Mouse (Mus musculus): Measurements from ENCODE around the gene Fam163a. TPM values are rescaled to one million over a fixed set of nuclear protein-coding genes. Genes with fewer than 3 reads are reported as not detected.

The Fam163a gene
- total and polyA plus RNA-seq, 3 experiments, result 0.11 TPM; not detected in 2

GRCm38 (mm10) chr1:156211809-156212317, 7.0 kb upstream of the Fam163a start:
- TF ChIP-seq GATA1 (IDR thresholded peaks at IDR 0.05; ENCODE audit: borderline replicate concordance, low read length) (no peak), GATA2 (IDR thresholded peaks at IDR 0.05; ENCODE audit: borderline replicate concordance, low read depth, low read length) (no peak), POLR2AphosphoS5 (IDR thresholded peaks at IDR 0.05; ENCODE audit: insufficient replicate concordance, low read depth, low read length) (no peak), CTCF (IDR thresholded peaks at IDR 0.05; ENCODE audit: low read depth, low read length) (no peak), TAL1 (conservative IDR thresholded peaks at IDR 0.05; ENCODE audit: low read depth, low read length) (no peak)
- H3K4me3 ChIP-seq (ENCODE audit: low read depth, low read length), result no peak overlapping the region
- no peaks in the 10 kb centered on the region for H3K9me3 ChIP-seq (replicated peaks)
- no peaks in the 10 kb centered on the region for H3K27me3 ChIP-seq (ENCODE audit: insufficient read depth, low read length)
- ATAC-seq (ENCODE audit: extremely low read depth, insufficient number of reproducible peaks, low FRiP score, poor library complexity, severe bottlenecking), result no peak
- H3K36me3 ChIP-seq (replicated peaks), result no peaks in the 10 kb centered on the region
- H3K4me1 ChIP-seq (ENCODE audit: insufficient read depth, low read depth, low read length), result peaks cover 21% of the 10 kb centered on the region
- DNase-seq (ENCODE audit: low spot score), result no peak

GRCm38 (mm10) chr1:156205164-156205563, 338 bp upstream of the Fam163a start:
- no peaks in the 10 kb centered on the region for H3K4me1 ChIP-seq (ENCODE audit: insufficient read depth, low read depth, low read length)
- no peak overlapping the region for H3K4me3 ChIP-seq (ENCODE audit: low read depth, low read length)
- H3K27me3 ChIP-seq (ENCODE audit: insufficient read depth, low read length), result peaks cover 21% of the 10 kb centered on the region
- H3K36me3 ChIP-seq (replicated peaks), result no peaks in the 10 kb centered on the region
- no peak for TF ChIP-seq GATA1 (IDR thresholded peaks at IDR 0.05; ENCODE audit: borderline replicate concordance, low read length)
- no peak for TF ChIP-seq GATA2 (IDR thresholded peaks at IDR 0.05; ENCODE audit: borderline replicate concordance, low read depth, low read length)
- H3K9me3 ChIP-seq (replicated peaks), result peaks cover 3% of the 10 kb centered on the region
- ATAC-seq (ENCODE audit: extremely low read depth, insufficient number of reproducible peaks, low FRiP score, poor library complexity, severe bottlenecking), result no peak
- no peak for DNase-seq (ENCODE audit: low spot score)

- no peak for TF ChIP-seq CTCF (IDR thresholded peaks at IDR 0.05; ENCODE audit: low read depth, low read length)
- no peak for TF ChIP-seq TAL1 (conservative IDR thresholded peaks at IDR 0.05; ENCODE audit: low read depth, low read length)
- TF ChIP-seq POLR2AphosphoS5 (IDR thresholded peaks at IDR 0.05; ENCODE audit: insufficient replicate concordance, low read depth, low read length), result no peak
- no peak for TF ChIP-seq GATA1 (IDR thresholded peaks at IDR 0.05; ENCODE audit: borderline replicate concordance, low read length)
- TF ChIP-seq GATA2 (IDR thresholded peaks at IDR 0.05; ENCODE audit: borderline replicate concordance, low read depth, low read length), result no peak
- Histone ChIP-seq H3K9me3 (replicated peaks) (peaks cover 3% of the 10 kb centered on the region), H3K4me3 (ENCODE audit: low read depth, low read length) (no peak overlapping the region), H3K36me3 (replicated peaks) (no peaks in the 10 kb centered on the region), H3K4me1 (ENCODE audit: insufficient read depth, low read depth, low read length) (no peaks in the 10 kb centered on the region), H3K27me3 (ENCODE audit: insufficient read depth, low read length) (peaks cover 25% of the 10 kb centered on the region)
- DNase-seq (ENCODE audit: low spot score) (no peak), ATAC-seq (ENCODE audit: extremely low read depth, insufficient number of reproducible peaks, low FRiP score, poor library complexity, severe bottlenecking) (no peak)
These were observed 718 bp downstream of the Fam163a start for GRCm38 (mm10) chr1:156203961-156204655.

GRCm38 (mm10) chr1:156202661-156203060, 2.2 kb downstream of the Fam163a start:
- ATAC-seq (ENCODE audit: extremely low read depth, insufficient number of reproducible peaks, low FRiP score, poor library complexity, severe bottlenecking), result no peak
- no peak for TF ChIP-seq GATA2 (IDR thresholded peaks at IDR 0.05; ENCODE audit: borderline replicate concordance, low read depth, low read length)
- TF ChIP-seq TAL1 (conservative IDR thresholded peaks at IDR 0.05; ENCODE audit: low read depth, low read length), result no peak
- TF ChIP-seq GATA1 (IDR thresholded peaks at IDR 0.05; ENCODE audit: borderline replicate concordance, low read length), result no peak
- TF ChIP-seq CTCF (IDR thresholded peaks at IDR 0.05; ENCODE audit: low read depth, low read length), result no peak
- TF ChIP-seq POLR2AphosphoS5 (IDR thresholded peaks at IDR 0.05; ENCODE audit: insufficient replicate concordance, low read depth, low read length), result no peak
- Histone ChIP-seq H3K27me3 (ENCODE audit: insufficient read depth, low read length) (peaks cover 25% of the 10 kb centered on the region), H3K9me3 (replicated peaks) (peaks cover 3% of the 10 kb centered on the region), H3K4me1 (ENCODE audit: insufficient read depth, low read depth, low read length) (no peaks in the 10 kb centered on the region), H3K4me3 (ENCODE audit: low read depth, low read length) (no peak overlapping the region), H3K36me3 (replicated peaks) (no peaks in the 10 kb centered on the region)
- no peak for DNase-seq (ENCODE audit: low spot score)

- no peaks in the 10 kb centered on the region for H3K36me3 ChIP-seq (replicated peaks)
- TF ChIP-seq GATA2 (IDR thresholded peaks at IDR 0.05; ENCODE audit: borderline replicate concordance, low read depth, low read length) (no peak), GATA1 (IDR thresholded peaks at IDR 0.05; ENCODE audit: borderline replicate concordance, low read length) (no peak)
- DNase-seq (ENCODE audit: low spot score) (no peak), ATAC-seq (ENCODE audit: extremely low read depth, insufficient number of reproducible peaks, low FRiP score, poor library complexity, severe bottlenecking) (no peak)
- H3K4me3 ChIP-seq (ENCODE audit: low read depth, low read length), result no peak overlapping the region
- no peaks in the 10 kb centered on the region for H3K4me1 ChIP-seq (ENCODE audit: insufficient read depth, low read depth, low read length)
- H3K9me3 ChIP-seq (replicated peaks), result peaks cover 3% of the 10 kb centered on the region
- peaks cover 27% of the 10 kb centered on the region for H3K27me3 ChIP-seq (ENCODE audit: insufficient read depth, low read length)
These were observed 3.8 kb downstream of the Fam163a start for GRCm38 (mm10) chr1:156201069-156201468.

GRCm38 (mm10) chr1:156197588-156197987, 7.2 kb downstream of the Fam163a start:
- Histone ChIP-seq H3K36me3 (replicated peaks) (no peaks in the 10 kb centered on the region), H3K4me1 (ENCODE audit: insufficient read depth, low read depth, low read length) (no peaks in the 10 kb centered on the region), H3K4me3 (ENCODE audit: low read depth, low read length) (no peak overlapping the region), H3K9me3 (replicated peaks) (peaks cover 3% of the 10 kb centered on the region), H3K27me3 (ENCODE audit: insufficient read depth, low read length) (peaks cover 9% of the 10 kb centered on the region; the same call in 1 of the 2 replicates)
- ATAC-seq (ENCODE audit: extremely low read depth, insufficient number of reproducible peaks, low FRiP score, poor library complexity, severe bottlenecking) (no peak), DNase-seq (ENCODE audit: low spot score) (no peak)
- TF ChIP-seq TAL1 (conservative IDR thresholded peaks at IDR 0.05; ENCODE audit: low read depth, low read length) (no peak), POLR2AphosphoS5 (IDR thresholded peaks at IDR 0.05; ENCODE audit: insufficient replicate concordance, low read depth, low read length) (no peak), GATA2 (IDR thresholded peaks at IDR 0.05; ENCODE audit: borderline replicate concordance, low read depth, low read length) (no peak), CTCF (IDR thresholded peaks at IDR 0.05; ENCODE audit: low read depth, low read length) (no peak), GATA1 (IDR thresholded peaks at IDR 0.05; ENCODE audit: borderline replicate concordance, low read length) (no peak)
